Mouse (Mus musculus) gastrocnemius, postnatal 14 days (tissue): ENCODE measurements at regions not wholly inside any gene's neighbourhood (a gene's known extent, or its start where the extent isn't known, plus 50 kb on each side); places are given as distances from the start of the nearest gene placed in this dataset.

Experiments used
- DNase-seq: peaks from one replicate; pipeline ENCODE4 v3.0.0; 2021; ENCODE audit warnings: mixed read lengths
- intact Hi-C: fragments of 180-260 bp; cut with DNase I; formaldehyde crosslinking; loops from one replicate; pipeline ENCODE4 v1.15.1; 2025; ENCODE audit warnings: low total_unique reads

GRCm38 (mm10) chr11:109088488-109089252 is 55.5 kb downstream of the E030025P04Rik start:
- DNase-seq, result no peak
- intact Hi-C loops, result no loop called here

GRCm38 (mm10) chr11:109081957-109082356 is 62.2 kb downstream of the E030025P04Rik start:
- DNase-seq, result no peak
- intact Hi-C loops, result no loop called here

GRCm38 (mm10) chr11:109081454-109081853 is 62.7 kb downstream of the E030025P04Rik start:
- no peak for DNase-seq
- intact Hi-C loops, result no loop called here

GRCm38 (mm10) chr11:109080847-109081415 is 63.2 kb downstream of the E030025P04Rik start:
- intact Hi-C loops, result no loop called here
- no peak for DNase-seq

- no peak for DNase-seq
- intact Hi-C loops, result no loop called here
Observed at GRCm38 (mm10) chr11:109079466-109079865, 64.7 kb downstream of the E030025P04Rik start.

- intact Hi-C loops, result no loop called here
- no peak for DNase-seq
Observed at GRCm38 (mm10) chr11:109076587-109077417, 67.4 kb downstream of the E030025P04Rik start.

DNA sequence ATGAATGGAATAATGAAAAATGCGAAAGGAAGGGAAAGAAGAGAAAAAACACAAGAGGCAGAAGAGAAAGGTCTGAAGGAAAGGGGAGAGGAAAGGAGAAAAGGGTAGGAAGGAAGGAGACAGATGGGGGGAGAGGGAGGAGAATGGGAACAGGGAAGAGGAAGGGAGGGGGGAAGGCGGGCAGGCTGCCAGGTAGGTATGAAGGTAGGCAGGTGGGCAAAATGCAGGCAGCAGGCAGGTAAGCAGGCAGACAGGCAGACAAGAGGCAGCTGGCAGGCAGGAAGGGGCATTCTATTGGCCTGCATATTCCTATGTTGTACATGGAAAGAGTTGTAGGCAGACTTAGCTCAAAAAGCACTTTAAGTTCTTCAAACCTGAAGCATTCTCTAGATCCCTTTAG is 72.8 kb downstream of the E030025P04Rik start:
- intact Hi-C loops, result no loop called here
- no peak for DNase-seq

GRCm38 (mm10) chr11:109070412-109070811 is 73.8 kb downstream of the E030025P04Rik start:
- intact Hi-C loops, result no loop called here
- no peak for DNase-seq

- intact Hi-C loops, result no loop called here
- peak; percentile 9 for DNase-seq
Observed at GRCm38 (mm10) chr11:109069326-109069709, 74.9 kb downstream of the E030025P04Rik start.

DNA sequence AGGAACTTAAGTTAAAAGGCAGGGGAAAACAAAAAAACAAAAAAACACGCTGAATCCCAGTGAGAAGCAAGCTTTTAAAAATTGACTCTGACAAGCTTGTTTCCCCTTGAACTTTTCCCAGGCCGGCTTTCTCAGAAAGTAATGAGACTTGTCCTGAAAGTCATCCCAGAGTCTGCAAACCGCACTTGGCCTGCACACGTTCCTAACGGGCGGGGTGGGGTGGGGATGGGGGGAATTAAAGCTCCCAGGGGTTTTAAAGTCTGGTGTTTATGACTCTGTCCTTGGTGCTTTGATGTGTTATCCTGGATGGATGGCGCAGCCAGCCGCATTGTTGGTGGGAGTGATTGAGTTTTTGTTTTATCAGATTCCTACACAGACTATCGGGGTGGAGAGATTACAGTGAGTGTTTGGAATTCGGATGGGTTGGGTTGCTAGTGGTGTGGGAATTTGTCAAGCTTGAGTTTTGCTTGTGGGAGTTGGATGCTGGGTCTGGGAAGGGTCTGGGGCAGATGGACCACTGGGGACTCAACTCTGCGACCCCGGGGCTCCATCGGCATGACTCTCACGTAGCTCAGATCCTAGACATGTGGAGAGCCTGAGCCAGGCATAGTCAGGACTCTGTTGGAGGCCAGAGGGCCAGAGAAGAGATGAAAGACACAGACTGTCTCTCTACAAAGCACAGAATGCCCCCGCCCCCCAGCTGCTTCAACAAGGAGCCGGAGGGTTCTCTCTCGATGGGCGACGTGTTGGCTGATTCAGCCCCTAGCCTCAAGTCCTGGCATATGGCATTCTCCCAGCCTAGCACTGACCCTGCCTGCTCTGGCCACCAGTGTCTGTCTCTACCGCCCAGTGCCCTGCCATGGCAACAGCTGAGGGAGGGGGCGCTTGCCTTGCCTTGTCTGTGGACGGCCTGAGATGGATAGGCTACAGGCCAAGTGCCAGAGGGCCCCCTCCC is 75.5 kb downstream of the E030025P04Rik start:
- intact Hi-C loops, result no loop called here
- peak; percentile 15 for DNase-seq

DNA sequence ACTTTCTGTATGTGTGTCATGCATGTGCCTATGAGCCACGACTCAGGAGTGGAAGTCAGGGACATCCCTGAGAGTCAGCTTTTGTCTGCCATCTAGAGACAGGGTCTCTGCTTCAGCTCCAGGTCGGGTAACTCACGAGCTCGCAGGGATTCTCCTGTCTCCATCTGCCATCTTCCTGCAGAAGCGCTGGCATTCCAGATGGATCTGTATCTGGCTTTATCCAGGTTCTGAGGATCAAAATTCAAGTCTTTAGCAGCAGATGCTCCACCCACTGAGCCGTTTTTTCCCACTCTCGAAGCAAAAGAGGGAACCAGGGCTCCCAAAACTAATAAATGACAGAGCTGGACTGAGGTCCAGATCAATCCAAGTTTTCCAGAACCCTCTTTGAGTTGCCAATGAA is 76.4 kb downstream of the E030025P04Rik start:
- intact Hi-C loops, result no loop called here
- no peak for DNase-seq

- DNase-seq, result no peak
- intact Hi-C loops, result no loop called here
Observed at GRCm38 (mm10) chr11:109061971-109062370, 82.2 kb downstream of the E030025P04Rik start.

- intact Hi-C loops, result no loop called here
- peak; percentile 32 for DNase-seq
Observed at GRCm38 (mm10) chr11:109060527-109060908, 83.7 kb downstream of the E030025P04Rik start.

- intact Hi-C loops, result no loop called here
- no peak for DNase-seq
Observed at GRCm38 (mm10) chr11:109059863-109060526, 84.2 kb downstream of the E030025P04Rik start.

DNA sequence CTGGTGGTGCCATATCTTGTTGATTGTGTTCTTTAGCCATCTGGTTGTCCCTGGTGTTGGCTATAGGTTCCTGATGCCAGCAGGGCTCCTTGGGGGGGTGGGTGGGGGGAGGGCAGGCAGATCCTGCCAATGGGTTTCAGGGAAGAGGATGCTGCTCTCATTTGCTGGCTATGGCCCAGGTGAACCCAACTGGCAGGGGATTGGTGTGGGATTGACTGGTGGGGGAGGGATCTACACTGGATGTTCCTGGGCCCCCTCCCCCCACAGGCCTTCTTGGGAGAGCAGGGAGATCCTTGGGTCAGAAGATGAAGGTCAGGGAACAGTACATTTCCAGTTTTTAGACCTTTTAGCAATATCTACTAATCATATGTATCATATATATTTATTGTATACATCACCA is 86.1 kb downstream of the E030025P04Rik start:
- intact Hi-C loops, result no loop called here
- DNase-seq, result no peak

GRCm38 (mm10) chr11:109048257-109049101 is 95.7 kb downstream of the E030025P04Rik start:
- no peak for DNase-seq
- intact Hi-C loops, result no loop called here

DNA sequence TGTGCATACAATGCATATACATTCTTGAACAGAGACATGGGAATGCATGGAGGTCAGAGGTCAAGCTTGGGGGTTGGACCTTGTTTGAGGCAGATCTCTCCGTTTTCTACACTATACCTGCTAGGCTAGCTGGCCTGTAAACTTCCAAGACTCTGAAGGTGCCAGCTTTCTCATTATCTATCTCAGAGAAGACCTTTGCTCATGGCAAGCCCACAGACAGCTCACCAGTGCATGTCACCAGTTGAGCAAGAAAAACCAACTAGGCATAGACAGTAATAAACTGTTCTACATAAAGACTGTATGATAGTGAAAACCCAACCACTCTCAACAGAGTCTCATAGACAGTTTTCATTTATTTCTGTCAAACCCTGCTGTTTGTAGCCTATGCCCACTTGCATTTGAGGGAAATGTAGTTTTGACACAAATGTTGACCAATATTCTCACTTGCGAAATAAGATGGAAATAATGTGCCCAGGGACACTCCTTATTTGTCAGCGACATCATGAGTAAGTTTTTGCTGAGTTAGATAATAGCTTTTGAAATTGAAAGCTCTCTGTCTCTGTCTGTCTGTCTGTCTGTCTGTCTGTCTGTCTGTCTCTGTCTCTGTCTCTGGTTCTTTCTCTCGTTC is 96.6 kb downstream of the E030025P04Rik start:
- intact Hi-C loops, result no loop called here
- no peak for DNase-seq

DNA sequence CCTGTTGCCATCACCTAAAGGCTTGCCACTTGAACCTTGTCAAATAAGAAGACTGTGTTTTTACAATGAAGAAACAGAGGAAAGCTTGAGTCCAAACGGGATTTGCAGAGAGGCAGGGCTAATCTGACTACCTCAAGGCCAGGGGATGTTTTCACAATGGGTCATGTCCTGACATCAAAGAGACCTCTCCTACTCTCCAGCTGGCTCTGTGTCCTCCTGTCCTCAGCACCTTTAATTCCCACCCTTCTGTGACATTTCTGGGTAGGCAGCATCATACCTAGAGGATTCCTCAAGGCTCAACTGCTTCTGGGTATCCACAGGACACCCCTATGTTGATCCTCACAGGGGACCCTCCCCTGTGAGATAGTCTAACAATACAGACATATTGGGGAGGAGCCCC is 97.7 kb downstream of the E030025P04Rik start:
- intact Hi-C loops, result no loop called here
- no peak for DNase-seq
